Mouse (Mus musculus) heart, postnatal 4 days (tissue): ENCODE data around the gene Adar. TPM values are rescaled to one million over a fixed set of nuclear protein-coding genes. Genes with fewer than 3 reads are reported as not detected.

Experiments
- DNase-seq: peaks from one replicate; pipeline ENCODE4 v3.0.0; 2021
- total RNA-seq, 2 experiments: library from RNA; stranded (reverse); gene quantifications; 2 replicates each; pipeline ENCODE4 v1.2.3; 2021

Adar gene
- total RNA-seq, 2 experiments from 2014 or later, result 20.4 to 21.5 TPM

GRCm38 (mm10) chr3:89730350-89731331 lies 15.8 kb downstream of the Adar start:
- DNase-seq, result peak; percentile 85

- DNase-seq, result no peak
These were observed 17.3 kb downstream of the Adar start for GRCm38 (mm10) chr3:89732091-89732490.

GRCm38 (mm10) chr3:89738509-89738908 lies 23.7 kb downstream of the Adar start:
- no peak for DNase-seq

GRCm38 (mm10) chr3:89752307-89752706 lies 37.5 kb downstream of the Adar start:
- no peak for DNase-seq

- DNase-seq, result no peak
These were observed 40.5 kb downstream of the Adar start for GRCm38 (mm10) chr3:89755283-89755682.

- DNase-seq, result no peak
These were observed 43.0 kb downstream of the Adar start for GRCm38 (mm10) chr3:89757851-89758250.

- DNase-seq, result no peak
These were observed 45.0 kb downstream of the Adar start for GRCm38 (mm10) chr3:89759786-89760185.

GRCm38 (mm10) chr3:89764119-89764724 lies 49.4 kb downstream of the Adar start, which contains the start of gene Chrnb2:
TSS of gene Chrnb2 (minus strand) at chr3:89764632.
- DNase-seq, result peak; percentile 89

- DNase-seq, result no peak
These were observed 54.8 kb downstream of the Adar start for GRCm38 (mm10) chr3:89769584-89769983.

GRCm38 (mm10) chr3:89770425-89771002 lies 55.7 kb downstream of the Adar start:
- DNase-seq, result no peak

- DNase-seq, result peak; percentile 88
These were observed 57.8 kb downstream of the Adar start for GRCm38 (mm10) chr3:89772588-89772967.

- peak; percentile 97 for DNase-seq
These were observed 58.3 kb downstream of the Adar start, which contains the start of gene Ube2q1 for GRCm38 (mm10) chr3:89772968-89773709. TSS of gene Ube2q1 (plus strand) at chr3:89773616.

- peak; percentile 54 for DNase-seq
These were observed 59.0 kb downstream of the Adar start for GRCm38 (mm10) chr3:89773740-89774211.

GRCm38 (mm10) chr3:89774236-89774960 lies 59.6 kb downstream of the Adar start:
- DNase-seq, result no peak

GRCm38 (mm10) chr3:89776001-89776400 lies 61.2 kb downstream of the Adar start:
- DNase-seq, result no peak

GRCm38 (mm10) chr3:89780102-89780501 lies 65.3 kb downstream of the Adar start:
- no peak for DNase-seq

- DNase-seq, result no peak
These were observed 66.8 kb downstream of the Adar start for GRCm38 (mm10) chr3:89781640-89782039.

- DNase-seq, result peak; percentile 93
These were observed 70.3 kb downstream of the Adar start for GRCm38 (mm10) chr3:89784991-89785753.

GRCm38 (mm10) chr3:89786275-89786674 lies 71.5 kb downstream of the Adar start:
- DNase-seq, result no peak

GRCm38 (mm10) chr3:89788680-89789352 lies 74.0 kb downstream of the Adar start:
- no peak for DNase-seq
